In genomic region chr2:37837542-37837941, GRCm38 (mm10) we compare ENCODE assay signal across 28 mouse cellular contexts.
DNase-seq lines count a peak whose midpoint lies in the region; ATAC-seq and TF ChIP-seq lines count a peak whose summit lies in the region.
"Had no signal": no experiment of that assay in that cellular context is flagged by ENCODE, and none has a peak within 500 bp of the region (broad histone marks: within the 10 kb centered on the region; RNA-seq: fewer than 3 reads in every experiment).

No protein-coding gene starts in this region.

- H3K4me3 ChIP-seq in forebrain, embryonic 11.5 days (ENCODE audit: low read depth, low read length), result no peak overlapping the region
- no peak overlapping the region for H3K4me3 ChIP-seq in forebrain, postnatal 0 days (ENCODE audit: low read depth, low read length)
- no peak overlapping the region for H3K4me3 ChIP-seq in lung, adult 2 months (replicated peaks; ENCODE audit: extremely low read depth, low read depth, low read length)
- H3K4me3 ChIP-seq: embryonic facial prominence, embryonic 13.5 days; embryonic facial prominence, embryonic 15.5 days; erythroblast, embryonic 14.5 days; forebrain, embryonic 10.5 days; forebrain, embryonic 13.5 days; forebrain, embryonic 15.5 days had no signal

- TF ChIP-seq POLR2A in lung, adult 2 months (IDR thresholded peaks at IDR 0.05; ENCODE audit: borderline replicate concordance, extremely low read depth, low read depth, low read length), result no peak

- peaks cover 7% of the 10 kb centered on the region for H3K4me1 ChIP-seq in forebrain, embryonic 11.5 days (replicated peaks; ENCODE audit: control insufficient read depth, insufficient read depth, low read length)
- peaks cover 6% of the 10 kb centered on the region for H3K4me1 ChIP-seq in forebrain, postnatal 0 days (ENCODE audit: insufficient read depth)
- H3K4me1 ChIP-seq in lung, adult 2 months (ENCODE audit: control insufficient read depth, insufficient read depth, low read length), result no peaks in the 10 kb centered on the region

- peak; percentile 5 for DNase-seq in forebrain, embryonic 11.5 days (ENCODE audit: low spot score)
- DNase-seq in forebrain, postnatal 0 days, result no peak
- DNase-seq in lung, adult 2 months, result peak; percentile 17
- DNase-seq in lung, postnatal 10 days, result no peak
- peak; percentile 17 for DNase-seq in lung, postnatal 25 days (ENCODE audit: low spot score)
- no peak for DNase-seq in lung, postnatal 4 days
- no peak for DNase-seq in cerebellum, adult 8-10 months
- DNase-seq: adrenal gland, adult 8-10 months; adrenal gland, postnatal 14 days; adrenal gland, postnatal 36 days; B cell, adult 2 months; cerebellum, adult 11-12 months; cerebellum, adult 2 months; cerebellum, adult 9-11 months; cerebellum, postnatal 14 days; cerebellum, postnatal 36 days; embryo, embryonic 11 days had no signal

- H3K27ac ChIP-seq in forebrain, embryonic 11.5 days (ENCODE audit: low read depth, low read length), result no peak overlapping the region
- no peak overlapping the region for H3K27ac ChIP-seq in forebrain, postnatal 0 days (ENCODE audit: low read depth, low read length)
- H3K27ac ChIP-seq: embryonic facial prominence, embryonic 13.5 days; embryonic facial prominence, embryonic 15.5 days; forebrain, embryonic 10.5 days; forebrain, embryonic 13.5 days; forebrain, embryonic 15.5 days had no signal

- no peak overlapping the region for H3K9ac ChIP-seq in forebrain, embryonic 11.5 days (ENCODE audit: low read length)
- H3K9ac ChIP-seq in forebrain, postnatal 0 days, result no peak overlapping the region
- H3K9ac ChIP-seq: embryonic facial prominence, embryonic 13.5 days; embryonic facial prominence, embryonic 15.5 days; forebrain, embryonic 13.5 days; forebrain, embryonic 15.5 days had no signal

- no peaks in the 10 kb centered on the region for H3K9me3 ChIP-seq in forebrain, embryonic 11.5 days (ENCODE audit: control insufficient read depth, low read length)
- H3K9me3 ChIP-seq in forebrain, postnatal 0 days (ENCODE audit: low read length), result no peaks in the 10 kb centered on the region
- H3K9me3 ChIP-seq: embryonic facial prominence, embryonic 13.5 days; embryonic facial prominence, embryonic 15.5 days; forebrain, embryonic 10.5 days; forebrain, embryonic 13.5 days; forebrain, embryonic 15.5 days; G1E had no signal

- no peak for ATAC-seq in forebrain, embryonic 11.5 days (replicated peaks; ENCODE audit: low FRiP score)
- no peak for ATAC-seq in forebrain, postnatal 0 days
- ATAC-seq: activated CD4-positive, CD25-positive, alpha-beta regulatory T cell, adult 4 months; CD4-positive, CD25-positive, alpha-beta regulatory T cell, adult 4 months; forebrain, embryonic 13.5 days; forebrain, embryonic 15.5 days; Patski had no signal

- H3K27me3 ChIP-seq in forebrain, embryonic 11.5 days (ENCODE audit: control insufficient read depth, insufficient read depth, low read length), result no peaks in the 10 kb centered on the region
- no peaks in the 10 kb centered on the region for H3K27me3 ChIP-seq in forebrain, postnatal 0 days (ENCODE audit: insufficient read depth, low read length)
- H3K27me3 ChIP-seq: CH12.LX; embryonic facial prominence, embryonic 13.5 days; embryonic facial prominence, embryonic 15.5 days; forebrain, embryonic 13.5 days; forebrain, embryonic 15.5 days; Patski had no signal

- TF ChIP-seq CTCF in forebrain, postnatal 0 days (IDR thresholded peaks at IDR 0.05; ENCODE audit: low read depth), result no peak
- no peak for TF ChIP-seq CTCF in lung, adult 2 months (IDR thresholded peaks at IDR 0.05; ENCODE audit: insufficient read depth, low read length)

- H3K4me2 ChIP-seq in forebrain, embryonic 11.5 days (ENCODE audit: low read depth, low read length, severe bottlenecking), result no peak overlapping the region
- no peak overlapping the region for H3K4me2 ChIP-seq in forebrain, postnatal 0 days (ENCODE audit: low read depth)
- H3K4me2 ChIP-seq: embryonic facial prominence, embryonic 13.5 days; embryonic facial prominence, embryonic 15.5 days; forebrain, embryonic 13.5 days; forebrain, embryonic 15.5 days had no signal

- WGBS in forebrain, embryonic 11.5 days, result 98% methylated on average over 3 of the region's 3 CpGs
- 95% methylated on average over 3 of the region's 3 CpGs for WGBS in forebrain, postnatal 0 days
- 87% methylated on average over 3 of the region's 3 CpGs for WGBS in lung, adult 2 months

- no peaks in the 10 kb centered on the region for H3K36me3 ChIP-seq in forebrain, embryonic 11.5 days (ENCODE audit: control insufficient read depth, insufficient read depth, low read length)
- H3K36me3 ChIP-seq in forebrain, postnatal 0 days (ENCODE audit: insufficient read depth), result peaks cover 7% of the 10 kb centered on the region; the same call in 1 of the 2 replicates
- H3K36me3 ChIP-seq: embryonic facial prominence, embryonic 15.5 days had no signal

Comparison
In these comparisons a context has a peak if more than half of its experiments do, and no peak if none do; other contexts are left out.
1. DNase-seq: peak in forebrain, embryonic 11.5 days (single experiment), lung, adult 2 months (single experiment) and lung, postnatal 25 days (single experiment); none in forebrain, postnatal 0 days (single experiment), lung, postnatal 10 days (single experiment), lung, postnatal 4 days (0 of 2) and cerebellum, adult 8-10 months (single experiment).